Mouse (Mus musculus): ENCODE results near the gene Btbd1.

GRCm38 (mm10) chr7:81849214-81849613 lies 20.0 kb upstream of the Btbd1 start:
- TF ChIP-seq CTCF (IDR thresholded peaks at IDR 0.05; ENCODE audit: low read depth) = no peak
- no peak for TF ChIP-seq EP300 (IDR thresholded peaks at IDR 0.05; ENCODE audit: low read depth)
